Mouse (Mus musculus): Measurements from ENCODE around the gene Cpsf7.
A peak's percentile ranks its signal among the peaks of the same experiment; 100 is the strongest.

The Cpsf7 gene

DNA sequence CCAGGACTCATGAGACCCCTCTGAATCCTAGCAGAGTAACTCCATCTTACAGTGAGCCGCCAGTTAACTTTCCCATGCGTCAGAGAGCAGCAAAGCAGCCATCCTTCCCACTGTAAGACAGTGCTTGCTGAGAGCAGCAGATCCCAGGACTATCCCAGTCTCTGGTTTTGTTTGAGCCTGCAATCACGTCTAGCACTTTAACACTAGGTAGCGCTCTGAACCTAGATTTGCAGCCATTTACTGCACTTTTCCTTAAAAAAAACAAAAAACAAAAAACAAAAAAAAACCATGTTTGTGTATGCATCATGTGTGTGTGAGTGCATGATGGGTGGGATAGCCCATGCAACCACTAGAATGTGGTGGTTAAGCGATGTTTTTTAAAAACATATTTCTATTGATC, 35.0 kb downstream of the Cpsf7 start:
- DNase-seq (ENCODE audit: low spot score): no peak

DNA sequence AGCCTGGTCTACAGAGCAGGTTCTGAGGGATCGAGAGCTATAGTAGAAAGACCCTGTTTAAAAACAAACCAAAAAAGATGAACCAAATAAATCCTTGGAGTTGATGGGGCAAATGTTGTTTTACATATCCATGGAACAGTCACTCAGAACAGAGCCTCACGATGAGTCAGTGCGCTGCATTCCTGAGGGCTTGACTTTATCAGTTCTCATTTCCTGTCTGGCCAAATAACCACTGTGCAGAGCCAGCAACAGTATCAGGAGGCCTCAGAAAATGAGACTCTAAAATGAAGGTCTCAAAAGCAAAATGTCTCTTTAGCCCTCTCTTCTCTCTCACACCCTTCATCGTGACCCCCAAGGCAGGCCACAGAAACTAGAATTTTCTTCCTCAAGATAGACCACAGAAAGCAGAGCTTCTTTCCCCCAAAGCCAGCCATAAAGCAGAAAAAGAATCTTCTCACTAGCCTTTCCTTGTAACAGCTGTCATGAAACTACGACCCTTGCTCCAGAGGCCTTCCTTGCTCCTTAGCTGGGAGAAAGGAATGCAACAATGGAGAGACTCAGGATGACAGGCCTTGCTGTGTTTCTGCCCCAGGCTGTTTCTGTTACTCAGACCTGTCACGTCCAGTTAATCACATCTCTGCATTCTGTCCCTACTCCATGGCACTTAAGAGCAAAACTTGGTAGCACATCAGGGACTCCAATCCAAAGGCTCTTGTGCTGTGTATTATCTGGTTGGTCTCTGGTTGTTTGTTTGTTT, 36.7 kb downstream of the Cpsf7 start:
- DNase-seq (ENCODE audit: low spot score): no peak

DNA sequence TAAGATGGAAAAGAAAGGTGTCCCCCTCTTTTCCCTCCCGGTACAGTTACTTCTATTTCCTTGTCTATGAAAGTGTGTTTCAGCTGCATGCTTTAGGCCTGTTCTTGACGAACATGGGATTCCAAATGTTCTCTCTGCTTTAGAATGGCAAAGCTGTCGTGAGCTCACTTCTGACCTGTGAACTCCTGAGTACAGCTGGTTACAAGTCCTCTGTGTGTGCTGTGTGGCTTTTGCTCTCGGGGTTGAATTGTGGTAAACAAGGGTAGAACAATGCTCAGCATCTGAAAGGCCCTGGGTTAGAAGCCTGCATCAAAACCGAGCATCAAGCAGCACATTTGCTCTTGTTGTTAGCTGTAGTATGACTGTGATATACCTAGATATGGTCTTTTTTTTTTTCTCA, 37.3 kb downstream of the Cpsf7 start:
- no peak for DNase-seq (ENCODE audit: low spot score)

DNA sequence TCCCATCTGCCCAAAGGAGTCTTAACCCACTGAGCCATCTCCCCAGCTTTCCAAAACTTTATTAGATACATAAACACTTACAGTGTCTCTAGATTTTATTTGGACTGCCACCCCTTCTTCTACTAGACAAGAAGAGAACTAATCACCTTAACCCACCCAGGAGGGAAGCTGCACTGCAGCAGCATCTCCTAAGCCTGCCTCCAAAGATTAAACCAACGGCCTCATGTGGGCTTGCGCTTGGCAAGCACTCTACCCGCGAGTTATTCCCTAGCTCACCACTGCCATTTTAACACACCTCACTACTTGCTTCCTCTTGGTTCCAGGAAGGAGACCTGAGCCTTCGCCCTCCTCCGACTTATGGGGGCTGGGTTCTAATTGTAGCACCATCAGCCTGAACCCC, 39.2 kb downstream of the Cpsf7 start:
- no peak for DNase-seq (ENCODE audit: low spot score)

DNA sequence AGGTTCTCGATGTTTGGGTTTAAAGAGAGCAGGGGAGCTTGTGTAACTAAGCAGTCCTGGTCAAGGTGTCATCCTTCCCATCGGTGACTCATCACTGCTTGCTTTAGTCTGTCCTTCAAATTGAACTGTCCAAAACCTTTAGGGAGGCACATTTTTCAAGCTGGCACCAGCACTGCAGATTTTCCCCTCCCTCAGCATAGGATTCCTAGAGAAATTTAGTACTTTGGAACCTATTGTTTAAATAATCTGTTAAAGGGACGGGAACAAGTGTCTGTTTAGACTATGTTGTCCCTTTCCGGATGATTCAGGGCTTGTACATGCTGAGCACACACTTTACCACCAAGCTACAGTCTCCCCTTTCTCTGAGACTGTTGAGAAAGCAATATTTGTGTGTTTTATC, 40.2 kb downstream of the Cpsf7 start:
- DNase-seq (ENCODE audit: low spot score): no peak

DNA sequence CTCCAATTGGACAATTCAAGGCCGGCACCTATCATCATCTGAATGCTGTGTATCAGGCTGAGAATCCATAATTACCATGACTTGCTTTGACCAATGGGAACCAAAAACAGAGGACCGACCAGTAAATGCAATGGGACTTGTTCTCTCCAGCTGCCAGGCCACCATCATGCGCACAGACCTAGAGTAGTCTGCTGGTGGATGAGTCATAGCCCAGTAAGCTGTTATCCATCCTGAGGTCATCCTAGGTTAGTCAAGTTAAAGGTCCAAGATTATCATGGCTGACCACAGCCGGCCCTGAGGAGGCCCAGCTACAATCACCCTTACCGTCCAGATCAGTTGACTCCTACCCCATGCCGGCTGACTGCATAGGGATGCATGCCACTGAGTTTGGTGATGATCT, 44.6 kb downstream of the Cpsf7 start:
- DNase-seq (ENCODE audit: low spot score): no peak

DNA sequence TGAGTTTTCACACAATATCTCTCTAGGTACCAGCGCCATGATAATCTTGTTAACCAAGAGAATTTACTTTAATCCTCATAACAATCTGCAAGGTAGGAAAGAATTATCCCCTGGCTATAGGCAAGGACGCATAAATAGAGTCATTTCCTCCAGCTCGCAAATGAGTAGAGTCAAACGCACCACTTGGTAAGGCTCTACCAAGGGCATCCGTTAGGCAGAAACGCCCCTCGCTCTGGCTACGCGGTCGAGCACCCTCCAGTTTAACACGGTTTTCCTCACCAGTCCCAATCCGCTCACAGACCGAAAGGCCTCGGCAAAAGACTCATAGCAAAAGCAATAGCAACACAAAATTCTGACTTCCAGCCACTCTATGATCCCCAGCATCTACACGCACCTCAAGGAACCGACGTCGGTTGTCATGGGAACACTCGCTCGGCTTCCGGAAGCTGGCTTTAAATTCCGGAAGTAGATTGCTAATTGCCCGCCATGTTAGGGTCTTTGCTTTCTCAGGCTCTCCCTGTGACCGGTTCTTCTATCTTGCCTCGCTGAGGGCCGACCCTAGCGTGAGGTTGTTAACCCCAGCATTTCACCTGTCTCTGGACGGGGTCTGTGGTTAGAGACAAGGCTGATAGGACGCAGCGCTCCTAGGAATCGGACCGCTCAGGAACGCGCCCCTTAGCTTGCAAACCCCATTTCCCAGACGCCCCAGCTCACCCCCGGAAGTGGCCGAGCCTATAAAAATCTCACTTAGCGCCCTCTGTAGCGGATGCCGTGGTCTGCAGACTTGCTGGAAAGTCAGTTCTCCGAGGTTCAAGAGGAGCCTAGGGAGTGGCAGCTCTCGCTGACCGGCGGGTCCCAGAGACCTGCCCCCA, 51.9 kb downstream of the Cpsf7 start, which contains the start of the genes Cyb561a3 and Tmem138:
TSS of gene Cyb561a3 (plus strand) at position 483 of the 872 bp plus-strand sequence.
TSS of gene Tmem138 (minus strand) at position 673 of the 872 bp plus-strand sequence.
- DNase-seq (ENCODE audit: low spot score): peak; percentile 88

DNA sequence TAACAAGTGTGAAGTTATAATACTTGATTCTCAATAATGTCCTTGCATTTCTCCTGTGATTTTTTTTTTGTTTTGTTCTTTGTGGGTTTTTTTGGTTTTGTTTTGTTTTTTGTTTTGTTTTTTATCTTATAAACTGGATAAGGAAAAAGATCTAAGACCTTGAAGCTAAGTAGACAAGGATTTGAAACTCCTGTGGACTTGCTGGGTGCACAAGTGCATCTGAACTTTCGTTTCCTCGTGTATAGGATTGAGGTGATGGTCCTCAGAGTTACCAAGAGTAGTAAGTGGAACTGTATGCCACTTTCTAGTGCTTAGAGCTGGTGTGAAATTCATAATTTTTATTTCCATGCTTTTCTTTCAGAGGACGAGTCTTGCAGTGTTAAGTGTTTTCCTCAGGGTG, 55.0 kb downstream of the Cpsf7 start:
- no peak for DNase-seq (ENCODE audit: low spot score)

DNA sequence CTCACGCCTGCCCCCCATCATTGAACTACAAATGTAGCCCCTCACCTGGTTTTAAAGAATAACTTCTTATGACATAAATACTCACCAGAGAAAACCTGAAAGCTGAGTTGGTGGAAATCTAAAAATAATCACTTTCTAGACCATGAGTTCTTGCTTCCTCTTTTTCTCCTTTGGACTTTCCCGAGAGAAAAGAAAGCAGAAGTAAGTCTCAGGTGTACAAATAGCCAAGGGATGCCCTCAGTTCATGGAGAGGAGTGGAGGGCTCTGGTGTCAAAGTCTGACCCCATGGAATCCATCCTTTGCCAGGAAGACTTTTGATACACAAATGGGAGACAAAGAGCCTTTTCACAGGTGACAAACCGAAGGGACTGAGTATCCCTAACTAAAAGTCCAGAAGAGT, 55.7 kb downstream of the Cpsf7 start:
- DNase-seq (ENCODE audit: low spot score): no peak

DNA sequence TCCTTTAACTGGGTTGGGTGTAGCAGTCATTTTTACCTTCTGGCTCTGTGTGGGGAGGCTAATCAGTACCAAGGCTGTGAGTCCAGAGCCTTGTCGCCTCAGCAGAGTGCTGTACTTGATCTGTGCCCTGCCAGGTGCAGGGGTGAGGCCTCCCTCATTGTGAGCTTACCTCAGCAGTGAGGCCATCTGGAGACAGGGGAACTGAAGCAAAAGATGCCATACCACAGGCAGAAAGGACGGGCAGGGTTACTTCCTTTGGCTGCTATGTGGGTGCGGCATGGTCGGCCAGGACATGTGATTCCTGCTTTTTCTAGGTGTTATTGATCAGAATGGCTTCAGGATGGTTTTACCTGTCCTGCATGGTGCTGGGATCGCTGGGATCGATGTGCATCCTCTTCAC, 56.9 kb downstream of the Cpsf7 start:
- DNase-seq (ENCODE audit: low spot score): no peak

DNA sequence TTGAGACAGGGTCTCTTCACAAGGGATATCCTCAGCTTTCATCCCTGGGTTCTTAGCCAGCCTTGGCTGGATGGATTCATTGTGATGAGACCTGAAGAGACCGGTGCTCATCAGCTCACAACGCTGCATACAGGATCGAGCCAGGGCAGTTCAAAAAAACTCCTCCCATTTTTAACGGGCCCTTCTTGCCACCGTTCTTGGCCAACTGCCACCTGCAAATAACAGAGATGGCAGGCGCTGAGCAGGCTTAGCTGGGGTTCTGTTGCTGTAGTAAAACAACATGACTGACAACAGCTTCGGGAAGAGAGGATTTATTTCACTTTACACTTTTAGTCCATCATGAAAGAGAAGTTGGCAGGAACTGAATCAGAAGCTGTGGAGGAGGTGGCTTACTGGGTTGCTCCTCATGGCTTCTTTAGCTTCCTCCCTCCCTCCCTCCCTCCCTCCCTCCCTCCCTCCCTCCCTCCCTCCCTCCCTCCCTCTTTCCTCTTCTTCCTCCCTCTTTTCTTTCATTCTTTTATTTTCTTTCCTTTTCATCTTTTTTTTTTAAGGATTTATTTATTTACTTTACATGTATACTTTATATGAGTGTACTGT, 58.6 kb downstream of the Cpsf7 start:
- no peak for DNase-seq (ENCODE audit: low spot score)

DNA sequence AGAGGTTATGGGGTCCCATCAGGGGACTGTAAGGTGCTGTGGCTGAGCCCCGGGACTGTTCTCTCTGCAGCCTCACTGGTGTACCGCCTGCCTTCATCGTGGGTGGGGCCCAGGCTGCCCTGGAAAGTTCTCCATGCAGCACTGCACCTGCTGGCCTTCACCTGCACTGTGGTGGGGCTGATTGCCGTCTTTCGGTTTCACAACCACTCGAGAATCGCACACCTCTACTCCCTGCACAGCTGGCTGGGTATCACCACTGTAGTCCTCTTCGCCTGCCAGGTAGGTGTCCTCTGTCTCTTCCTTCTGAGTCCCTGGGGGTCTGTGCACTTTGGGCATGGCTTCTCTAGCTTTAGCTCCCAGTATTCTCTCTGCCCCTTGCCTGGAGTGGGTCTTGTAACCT, 60.0 kb downstream of the Cpsf7 start:
- no peak for DNase-seq (ENCODE audit: low spot score)

DNA sequence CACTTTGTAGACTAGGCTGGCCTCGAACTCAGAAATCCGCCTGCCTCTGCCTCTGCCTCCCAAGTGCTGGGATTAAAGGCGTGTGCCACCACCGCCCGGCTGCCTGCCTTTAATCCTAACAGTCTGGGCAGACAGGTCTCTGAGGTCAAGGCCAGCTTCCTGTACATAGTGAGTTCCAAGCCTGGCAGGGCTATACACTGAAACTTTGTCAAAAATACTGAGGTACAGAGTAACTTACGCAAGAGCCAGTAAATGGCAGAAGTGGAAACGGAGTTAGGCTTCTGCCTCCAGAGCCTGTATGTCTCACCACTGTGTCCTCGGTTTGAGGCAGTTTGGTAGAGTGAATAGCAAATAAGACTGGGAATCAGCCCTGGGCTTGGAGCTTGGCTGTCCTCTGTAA, 62.2 kb downstream of the Cpsf7 start:
- DNase-seq (ENCODE audit: low spot score): no peak

DNA sequence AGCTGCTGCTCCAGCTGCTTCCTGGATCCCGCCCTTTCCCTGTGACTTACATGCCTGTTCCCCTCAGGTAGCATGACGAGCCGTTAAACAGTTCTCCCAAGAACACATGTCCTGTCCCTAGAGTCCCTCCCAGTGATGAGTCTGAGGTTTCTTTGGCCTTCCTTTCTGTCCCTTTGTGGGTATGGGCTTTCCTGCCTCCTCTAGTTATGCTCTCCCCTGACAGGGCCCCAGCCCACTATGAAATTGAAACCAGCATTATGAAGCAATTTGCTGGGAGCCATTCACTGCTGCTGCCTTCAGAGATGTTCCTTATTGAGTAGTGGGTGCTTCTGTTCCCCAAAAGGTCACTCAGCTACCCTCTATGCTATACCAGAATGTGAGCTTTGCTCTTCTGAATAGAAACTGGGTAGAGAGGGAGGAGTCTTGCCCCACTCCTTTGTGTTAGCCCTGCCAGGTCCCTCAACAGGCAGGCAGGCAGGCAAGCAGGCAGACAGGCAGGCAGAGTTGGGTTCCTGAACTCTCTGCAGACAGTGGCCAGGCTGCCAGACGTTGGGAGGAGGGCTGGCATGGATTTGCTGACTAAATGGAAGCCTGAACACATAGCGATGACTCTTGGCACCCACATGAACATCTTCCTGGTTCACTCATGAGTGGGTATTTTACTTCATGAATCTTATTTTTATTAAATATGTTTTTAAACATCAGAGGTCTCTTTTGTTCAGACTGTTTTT, 64.2 kb downstream of the Cpsf7 start:
- DNase-seq (ENCODE audit: low spot score): no peak

DNA sequence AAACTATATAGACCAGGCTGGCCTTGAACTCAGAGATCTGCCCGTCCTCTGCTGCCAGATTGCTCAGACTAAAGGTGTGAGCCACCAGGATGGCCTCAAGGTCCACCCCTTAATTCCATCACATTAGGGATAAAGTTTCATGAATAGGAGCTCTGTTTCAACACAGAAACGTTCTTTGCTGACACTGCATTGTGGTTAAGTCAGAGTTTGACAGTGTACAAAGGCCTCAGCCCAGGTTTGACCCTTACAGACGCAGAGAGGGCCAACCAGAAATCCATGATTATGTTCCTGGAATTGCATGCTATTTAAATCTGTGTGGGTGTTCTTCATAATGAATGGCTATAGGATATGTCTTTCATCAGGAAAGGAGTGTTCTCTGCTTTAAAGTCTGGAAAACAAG, 65.2 kb downstream of the Cpsf7 start:
- no peak for DNase-seq (ENCODE audit: low spot score)

DNA sequence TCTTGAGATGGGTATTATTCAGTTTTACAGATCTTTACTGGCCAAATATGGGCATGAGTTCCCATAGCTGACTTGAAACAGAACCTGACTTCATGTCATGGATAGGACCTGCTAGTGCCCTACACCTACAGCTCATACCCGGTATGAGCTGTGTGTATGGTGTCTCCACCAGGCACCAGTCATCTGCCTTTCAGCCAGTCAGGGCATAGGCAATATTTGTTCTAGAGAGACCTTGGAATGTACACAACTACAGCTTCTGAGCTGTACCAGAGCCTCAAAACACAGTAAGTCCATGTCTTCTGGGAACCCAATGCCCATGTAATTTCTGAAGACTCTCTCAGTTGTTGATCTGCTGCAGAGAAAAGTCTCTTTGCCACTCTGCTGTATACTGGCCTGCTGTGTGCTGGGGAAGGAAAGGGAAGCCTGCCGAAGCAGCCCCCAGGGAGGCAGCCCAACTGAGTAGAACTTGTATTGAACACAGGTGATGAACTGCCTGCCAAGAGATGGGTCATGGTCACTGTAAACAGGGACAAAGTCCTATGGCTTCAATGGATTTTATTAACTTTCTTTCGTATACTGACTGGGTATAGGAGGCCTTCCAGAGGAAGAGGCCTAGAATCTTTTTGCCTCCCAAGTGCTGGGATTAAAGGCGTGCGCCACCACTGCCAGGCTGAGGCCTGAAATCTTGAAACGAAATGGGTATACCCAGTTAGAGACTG, 66.8 kb downstream of the Cpsf7 start:
- no peak for DNase-seq (ENCODE audit: low spot score)
